8 mouse cellular contexts compared by ENCODE assay signal in genomic region chr13:10071165-10071564, GRCm38 (mm10).
DNase-seq lines count a peak whose midpoint lies in the region; ATAC-seq lines count a peak whose summit lies in the region.

No protein-coding gene starts in this region.

- no peak overlapping the region for H3K9ac ChIP-seq in neural tube, embryonic 11.5 days (ENCODE audit: low read length)
- H3K9ac ChIP-seq in hindbrain, embryonic 12.5 days = no peak overlapping the region

- peak; percentile 15 for DNase-seq in neural tube, embryonic 11.5 days (ENCODE audit: low spot score)
- DNase-seq in neural tube, embryonic 10.5 days (ENCODE audit: extremely low spot score, low spot score) = no peak
- peak; percentile 18 for DNase-seq in embryonic facial prominence, embryonic 10.5 days (ENCODE audit: low spot score)
- DNase-seq in layer of hippocampus, postnatal 10 days (ENCODE audit: low spot score in 2 of 2) = peak; percentile 36 to 55
- peak; percentile 31 for DNase-seq in spleen, adult 12 weeks (ENCODE audit: low spot score)
- no peak for DNase-seq in adipocyte (ENCODE audit: low spot score)

- H3K36me3 ChIP-seq in neural tube, embryonic 11.5 days (ENCODE audit: control insufficient read depth, insufficient read depth, low read length) = no peaks in the 10 kb centered on the region
- H3K36me3 ChIP-seq in embryonic facial prominence, embryonic 10.5 days (replicated peaks) = no peaks in the 10 kb centered on the region
- H3K36me3 ChIP-seq in hindbrain, embryonic 12.5 days = no peaks in the 10 kb centered on the region

- H3K4me2 ChIP-seq in neural tube, embryonic 11.5 days (ENCODE audit: low read depth) = no peak overlapping the region
- H3K4me2 ChIP-seq in hindbrain, embryonic 12.5 days (replicated peaks) = no peak overlapping the region

- ATAC-seq in neural tube, embryonic 11.5 days (ENCODE audit: insufficient read depth, low FRiP score, low TSS enrichment) = no peak
- ATAC-seq in hindbrain, embryonic 12.5 days (ENCODE audit: low FRiP score) = peak; percentile 61; the same call in 1 of the 2 replicates
- ATAC-seq in megakaryocyte-erythroid progenitor cell, adult 5-6 weeks (replicated peaks; ENCODE audit: low FRiP score, low TSS enrichment, poor library complexity, severe bottlenecking) = peak; percentile 95

- H3K4me1 ChIP-seq in neural tube, embryonic 11.5 days (ENCODE audit: control insufficient read depth, insufficient read depth, low read length) = no peaks in the 10 kb centered on the region
- H3K4me1 ChIP-seq in embryonic facial prominence, embryonic 10.5 days = no peaks in the 10 kb centered on the region
- H3K4me1 ChIP-seq in hindbrain, embryonic 12.5 days = no peaks in the 10 kb centered on the region

- WGBS in neural tube, embryonic 11.5 days = 41% methylated on average over 5 of the region's 5 CpGs
- 53% methylated on average over 5 of the region's 5 CpGs for WGBS in embryonic facial prominence, embryonic 10.5 days
- WGBS in hindbrain, embryonic 12.5 days = 43% methylated on average over 5 of the region's 5 CpGs

- H3K9me3 ChIP-seq in neural tube, embryonic 11.5 days (ENCODE audit: control insufficient read depth, low read length) = no peaks in the 10 kb centered on the region
- H3K9me3 ChIP-seq in embryonic facial prominence, embryonic 10.5 days = no peaks in the 10 kb centered on the region
- no peaks in the 10 kb centered on the region for H3K9me3 ChIP-seq in hindbrain, embryonic 12.5 days (replicated peaks)

- H3K27me3 ChIP-seq in neural tube, embryonic 11.5 days (ENCODE audit: control insufficient read depth, insufficient read depth, low read length) = no peaks in the 10 kb centered on the region
- H3K27me3 ChIP-seq in embryonic facial prominence, embryonic 10.5 days (replicated peaks; ENCODE audit: low read depth, poor library complexity, severe bottlenecking) = no peaks in the 10 kb centered on the region
- no peaks in the 10 kb centered on the region for H3K27me3 ChIP-seq in hindbrain, embryonic 12.5 days

- H3K27ac ChIP-seq in neural tube, embryonic 11.5 days (ENCODE audit: low read depth, low read length) = no peak overlapping the region
- no peak overlapping the region for H3K27ac ChIP-seq in embryonic facial prominence, embryonic 10.5 days (replicated peaks)
- no peak overlapping the region for H3K27ac ChIP-seq in hindbrain, embryonic 12.5 days

- no peak overlapping the region for H3K4me3 ChIP-seq in neural tube, embryonic 11.5 days (ENCODE audit: low read depth, low read length)
- no peak overlapping the region for H3K4me3 ChIP-seq in embryonic facial prominence, embryonic 10.5 days
- H3K4me3 ChIP-seq in hindbrain, embryonic 12.5 days = no peak overlapping the region

Comparison
In these comparisons a context has a peak if more than half of its experiments do, and no peak if none do; other contexts are left out.
1. DNase-seq: peak in neural tube, embryonic 11.5 days (single experiment), embryonic facial prominence, embryonic 10.5 days (single experiment), layer of hippocampus, postnatal 10 days (2 of 2) and spleen, adult 12 weeks (single experiment); none in neural tube, embryonic 10.5 days (single experiment) and adipocyte (single experiment).